Mouse (Mus musculus) kidney, embryonic 16.5 days (tissue): ENCODE data around the gene Olfr763. TPM values are rescaled to one million over a fixed set of nuclear protein-coding genes. Genes with fewer than 3 reads are reported as not detected.
"Not testable (repeated sequence)": the region's sequence is repeated elsewhere in the genome, so short reads cannot be mapped to it uniquely, and the experiment has no call there.

Source experiments
- ATAC-seq: fragments of 200-750 bp; cut with Nextera tagmentation; 2 replicates; pipeline ENCODE4 v1.8.0; 2017; ENCODE audit warnings: moderate TSS enrichment; ENCODE audit not compliant: low FRiP score, low TSS enrichment
- H3K27ac ChIP-seq: fragments of 300-500 bp; sonication (generic); 2 replicates; pipeline ENCODE4 v1.5.1; 2014; ENCODE audit warnings: low read length
- H3K27me3 ChIP-seq: fragments of 300-500 bp; sonication (generic); 2 replicates; pipeline ENCODE4 v1.6.1; 2014; ENCODE audit warnings: low read length, control low read depth, mixed read lengths; ENCODE audit not compliant: insufficient read depth
- H3K36me3 ChIP-seq: fragments of 300-500 bp; sonication (generic); 2 replicates; pipeline ENCODE4 v1.6.1; 2014; ENCODE audit warnings: low read length, control low read depth, mixed read lengths; ENCODE audit not compliant: insufficient read depth
- H3K4me1 ChIP-seq: fragments of 300-500 bp; sonication (generic); 2 replicates; pipeline ENCODE4 v1.6.1; 2014; ENCODE audit warnings: low read length, control low read depth, mixed read lengths; ENCODE audit not compliant: insufficient read depth
- H3K4me2 ChIP-seq: fragments of 300-500 bp; sonication (generic); replicated peaks from 2 replicates; pipeline ENCODE4 v1.6.1; 2014; ENCODE audit warnings: low read depth, low read length
- H3K4me3 ChIP-seq: fragments of 300-500 bp; sonication (generic); 2 replicates; pipeline ENCODE4 v1.5.1; 2014; ENCODE audit warnings: mild to moderate bottlenecking, low read length
- H3K9ac ChIP-seq: fragments of 300-500 bp; sonication (generic); replicated peaks from 2 replicates; pipeline ENCODE4 v1.6.1; 2014; ENCODE audit warnings: low read length
- H3K9me3 ChIP-seq: fragments of 300-500 bp; sonication (generic); 2 replicates; pipeline ENCODE4 v1.6.1; 2016; ENCODE audit warnings: low read length, control low read depth
- WGBS: fragments of 180-500 bp; shearing (Covaris S2); extraction: QIAGEN DNeasy Blood & Tissue Kit; methylation state at CpG from one replicate; pipeline ENCODE4 v1.1.7; 2014; 5-methylcytosine and 5-hydroxymethylcytosine counted together
- polyA plus RNA-seq: library from polyadenylated mRNA; unstranded; fragments of >200 nt; fragmentation: Nextera tagmentation; extraction: Ambion mirVana; gene quantifications from 2 replicates; pipeline ENCODE4 v1.2.1, GENCODE M21; 2015

The Olfr763 gene
- polyA plus RNA-seq, 1 experiment from 2014 or later = not detected

GRCm38 (mm10) chr10:128990129-128990850 is 20.3 kb upstream of the Olfr763 start:
- H3K4me3 ChIP-seq, H3K27me3 ChIP-seq, H3K4me2 ChIP-seq, H3K36me3 ChIP-seq, ATAC-seq, H3K9me3 ChIP-seq, H3K9ac ChIP-seq, H3K4me1 ChIP-seq, H3K27ac ChIP-seq: not testable (repeated sequence)
- 67% methylated on average over 5 of the region's 10 CpGs for WGBS

- no peak overlapping the region for H3K4me2 ChIP-seq
- no peaks in the 10 kb centered on the region for H3K36me3 ChIP-seq
- no peaks in the 10 kb centered on the region for H3K9me3 ChIP-seq
- no peak overlapping the region for H3K9ac ChIP-seq
- no peaks in the 10 kb centered on the region for H3K4me1 ChIP-seq
- ATAC-seq = no peak
- no peak overlapping the region for H3K27ac ChIP-seq
- no peaks in the 10 kb centered on the region for H3K27me3 ChIP-seq
- H3K4me3 ChIP-seq = no peak overlapping the region
Observed at GRCm38 (mm10) chr10:128990994-128991393, 19.6 kb upstream of the Olfr763 start.

GRCm38 (mm10) chr10:128995796-128996195 is 14.8 kb upstream of the Olfr763 start:
- H3K4me1 ChIP-seq = no peaks in the 10 kb centered on the region
- H3K27me3 ChIP-seq = no peaks in the 10 kb centered on the region
- H3K27ac ChIP-seq = no peak overlapping the region
- no peak overlapping the region for H3K4me2 ChIP-seq
- H3K36me3 ChIP-seq = no peaks in the 10 kb centered on the region
- H3K4me3 ChIP-seq = no peak overlapping the region
- H3K9ac ChIP-seq = no peak overlapping the region
- H3K9me3 ChIP-seq = no peaks in the 10 kb centered on the region
- no peak for ATAC-seq
- WGBS = 95% methylated on average over 1 of the region's 1 CpGs

- no peaks in the 10 kb centered on the region for H3K4me1 ChIP-seq
- H3K9ac ChIP-seq = no peak overlapping the region
- ATAC-seq = peak; percentile 31; the same call in 1 of the 2 replicates
- no peak overlapping the region for H3K27ac ChIP-seq
- H3K4me3 ChIP-seq = no peak overlapping the region
- no peaks in the 10 kb centered on the region for H3K27me3 ChIP-seq
- no peaks in the 10 kb centered on the region for H3K9me3 ChIP-seq
- H3K4me2 ChIP-seq = no peak overlapping the region
- no peaks in the 10 kb centered on the region for H3K36me3 ChIP-seq
- WGBS = 76% methylated on average over 4 of the region's 4 CpGs
Observed at GRCm38 (mm10) chr10:128996523-128997040, 14.0 kb upstream of the Olfr763 start.

- Histone ChIP-seq H3K4me1 (no peaks in the 10 kb centered on the region), H3K36me3 (no peaks in the 10 kb centered on the region), H3K9me3 (peaks cover 4% of the 10 kb centered on the region; the same call in 1 of the 2 replicates), H3K4me3 (no peak overlapping the region), H3K27ac (no peak overlapping the region), H3K4me2 (no peak overlapping the region), H3K9ac (no peak overlapping the region), H3K27me3 (no peaks in the 10 kb centered on the region)
- ATAC-seq = no peak
- WGBS = 82% methylated on average over 14 of the region's 14 CpGs
Observed at GRCm38 (mm10) chr10:129004032-129004920, 6.3 kb upstream of the Olfr763 start.

GRCm38 (mm10) chr10:129011511-129011910 is 920 bp downstream of the Olfr763 start:
- H3K4me1 ChIP-seq, H3K4me2 ChIP-seq, H3K4me3 ChIP-seq, H3K27ac ChIP-seq, H3K27me3 ChIP-seq, H3K9me3 ChIP-seq, H3K36me3 ChIP-seq, H3K9ac ChIP-seq: not testable (repeated sequence)
- 0 out of 2 replicates have a peak, but pooled peaks have one; percentile 57 for ATAC-seq
- WGBS = 62% methylated on average over 2 of the region's 5 CpGs

GRCm38 (mm10) chr10:129014477-129014876 is 3.9 kb downstream of the Olfr763 start:
- H3K27me3 ChIP-seq = no peaks in the 10 kb centered on the region
- H3K9ac ChIP-seq = no peak overlapping the region
- no peak overlapping the region for H3K27ac ChIP-seq
- ATAC-seq = no peak
- H3K36me3 ChIP-seq = no peaks in the 10 kb centered on the region
- no peaks in the 10 kb centered on the region for H3K4me1 ChIP-seq
- H3K4me3 ChIP-seq = no peak overlapping the region
- no peak overlapping the region for H3K4me2 ChIP-seq
- H3K9me3 ChIP-seq = no peaks in the 10 kb centered on the region

- no peaks in the 10 kb centered on the region for H3K9me3 ChIP-seq
- no peak overlapping the region for H3K4me3 ChIP-seq
- peak; percentile 23; the same call in 1 of the 2 replicates for ATAC-seq
- H3K4me2 ChIP-seq = no peak overlapping the region
- H3K4me1 ChIP-seq = no peaks in the 10 kb centered on the region
- H3K27ac ChIP-seq = no peak overlapping the region
- no peaks in the 10 kb centered on the region for H3K27me3 ChIP-seq
- H3K9ac ChIP-seq = no peak overlapping the region
- H3K36me3 ChIP-seq = no peaks in the 10 kb centered on the region
Observed at GRCm38 (mm10) chr10:129023319-129023718, 12.7 kb downstream of the Olfr763 start.

GRCm38 (mm10) chr10:129026018-129026662 is 15.5 kb downstream of the Olfr763 start:
- H3K27ac ChIP-seq = no peak overlapping the region
- H3K36me3 ChIP-seq = no peaks in the 10 kb centered on the region
- H3K4me2 ChIP-seq = no peak overlapping the region
- H3K4me1 ChIP-seq = no peaks in the 10 kb centered on the region
- peak; percentile 51; the same call in 1 of the 2 replicates for ATAC-seq
- WGBS = 61% methylated on average over 3 of the region's 3 CpGs
- H3K9ac ChIP-seq = no peak overlapping the region
- no peaks in the 10 kb centered on the region for H3K27me3 ChIP-seq
- no peak overlapping the region for H3K4me3 ChIP-seq
- no peaks in the 10 kb centered on the region for H3K9me3 ChIP-seq
